Mouse (Mus musculus): ENCODE measurements at regions not wholly inside any gene's neighbourhood (a gene's known extent, or its start where the extent isn't known, plus 50 kb on each side); places are given as distances from the start of the nearest gene placed in this dataset.

DNA sequence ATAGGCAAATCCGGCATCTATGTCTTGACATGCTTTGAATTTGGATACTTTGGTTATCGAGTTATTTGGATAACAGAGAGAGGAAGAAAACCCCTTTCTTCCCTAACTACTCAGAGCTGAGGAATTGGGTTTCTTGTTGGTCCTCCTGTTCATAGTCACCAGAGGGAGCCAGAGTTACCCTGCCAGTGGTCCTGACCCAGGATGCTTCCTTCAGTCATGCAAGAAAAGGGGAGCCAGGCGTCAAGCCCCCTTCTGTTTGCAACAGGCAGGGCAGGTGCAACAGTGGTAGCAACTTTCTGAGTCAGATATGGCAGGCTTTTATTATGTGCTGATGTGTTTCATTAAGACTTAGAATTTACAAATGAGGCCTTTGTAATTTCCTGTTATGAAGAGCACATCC lies 101.4 kb upstream of the B430305J03Rik start:
- peak; percentile 21 to 31 for DNase-seq (ENCODE audit: low spot score in 2 of 2)

DNA sequence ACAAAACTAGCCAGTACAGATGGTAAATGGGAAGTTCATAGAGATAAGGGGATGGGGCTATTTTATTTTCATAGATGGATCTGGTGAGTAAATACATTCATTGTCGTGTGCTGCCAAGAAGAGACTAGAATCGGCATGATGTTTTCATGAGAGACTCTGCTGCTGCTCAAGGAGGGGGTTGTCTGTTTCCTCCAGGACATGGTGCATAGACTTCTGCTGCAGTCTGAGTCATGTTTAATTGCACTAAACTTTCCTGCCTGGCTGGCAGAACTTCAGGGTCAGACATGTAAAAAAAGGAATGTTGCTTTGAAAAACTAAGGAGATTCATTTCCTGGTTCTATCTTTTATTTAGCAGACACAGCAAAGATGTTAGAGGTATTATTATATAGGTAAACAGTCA lies 100.9 kb upstream of the B430305J03Rik start:
- DNase-seq (ENCODE audit: low spot score in 2 of 2): no peak

DNA sequence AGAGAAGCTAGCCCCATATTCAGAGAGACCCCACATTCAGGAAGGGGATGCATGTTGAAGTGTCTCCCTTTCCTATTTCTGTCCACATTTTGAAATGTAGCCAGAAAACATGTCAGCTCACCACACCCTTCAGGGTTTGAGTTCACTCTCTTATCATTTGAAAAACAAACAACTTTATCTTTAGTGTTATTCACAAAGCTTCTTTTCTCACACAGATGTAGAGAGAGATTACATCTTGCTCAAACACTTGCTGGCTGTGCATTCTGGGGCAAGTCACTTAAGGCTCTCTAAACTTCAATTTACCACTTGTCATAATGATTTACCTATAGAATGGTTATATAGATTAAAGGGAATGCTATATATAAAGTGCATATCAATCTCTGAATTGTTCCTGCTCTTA lies 94.3 kb upstream of the B430305J03Rik start:
- no peak for DNase-seq (ENCODE audit: low spot score in 2 of 2)

DNA sequence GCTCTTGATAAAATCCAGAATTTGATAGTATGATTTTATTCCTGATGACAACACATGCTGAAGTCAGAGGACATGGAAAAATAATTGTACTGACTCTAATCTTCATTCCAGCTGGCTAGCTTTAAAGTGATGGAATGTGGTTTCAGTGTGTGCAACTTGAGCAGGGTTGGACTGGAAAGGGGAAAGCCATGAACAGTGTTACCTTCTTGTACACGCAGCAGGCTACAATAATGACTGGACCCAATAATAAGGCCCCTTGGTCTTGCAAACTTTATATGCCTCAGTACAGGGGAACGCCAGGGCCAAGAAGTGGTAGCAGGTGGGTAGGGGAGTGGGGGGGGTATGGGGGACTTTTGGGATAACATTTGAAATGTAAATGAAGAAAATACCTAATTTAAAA lies 90.8 kb upstream of the B430305J03Rik start:
- no peak for DNase-seq (ENCODE audit: low spot score in 2 of 2)

DNA sequence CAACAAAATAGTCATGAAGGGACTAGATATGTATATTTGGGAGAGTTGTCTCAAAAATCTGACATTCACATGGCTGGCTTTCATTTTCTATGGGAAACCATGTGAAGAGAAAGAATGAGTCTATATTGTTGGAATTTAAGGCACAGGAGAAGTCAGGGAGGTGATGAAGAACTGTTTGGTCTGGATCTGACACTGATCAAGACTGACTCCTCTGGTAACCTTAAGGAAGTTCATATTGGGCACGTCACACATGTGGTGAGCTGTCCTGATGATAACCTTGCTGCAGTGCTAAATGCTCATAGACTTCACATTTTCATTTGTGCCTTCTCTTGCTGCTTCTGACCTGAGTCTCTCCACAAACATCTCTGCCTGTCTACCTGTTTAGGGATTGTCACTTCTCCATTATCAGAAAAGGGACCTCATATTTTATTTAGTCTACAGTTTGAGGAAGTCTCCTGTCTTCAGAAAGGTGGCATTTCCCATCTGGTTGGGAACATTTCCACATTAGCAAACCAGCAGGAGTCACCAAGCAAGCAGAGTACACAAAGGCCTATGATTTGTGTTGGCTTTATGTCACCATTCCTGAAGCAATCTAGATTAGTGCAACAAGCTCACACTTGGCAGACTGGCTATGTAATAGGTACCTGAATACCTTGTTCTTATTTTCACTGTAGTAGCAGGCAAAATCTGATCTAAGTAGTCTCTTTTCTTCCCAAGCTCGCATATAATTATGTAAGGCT lies 76.4 kb upstream of the B430305J03Rik start:
- DNase-seq (ENCODE audit: low spot score in 2 of 2): no peak

DNA sequence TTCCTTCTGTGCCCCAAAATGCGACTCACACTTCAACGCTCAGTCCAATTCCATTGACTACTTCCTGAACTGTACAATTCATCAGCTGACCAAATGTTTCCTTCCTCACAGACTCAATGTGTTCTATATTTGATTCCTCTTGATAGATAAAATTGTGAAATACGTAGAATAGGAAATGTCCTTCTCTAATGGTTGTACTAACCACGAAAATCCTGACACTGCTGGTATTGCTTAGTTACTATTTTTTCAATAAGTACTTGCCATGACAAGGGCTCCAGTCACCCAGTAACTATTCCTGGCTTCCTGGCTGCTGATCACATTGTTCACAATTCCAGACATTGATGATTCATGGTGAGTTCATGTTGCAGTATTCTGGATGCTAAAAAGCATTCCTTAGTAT lies 75.7 kb upstream of the B430305J03Rik start:
- DNase-seq (ENCODE audit: low spot score in 2 of 2): no peak

DNA sequence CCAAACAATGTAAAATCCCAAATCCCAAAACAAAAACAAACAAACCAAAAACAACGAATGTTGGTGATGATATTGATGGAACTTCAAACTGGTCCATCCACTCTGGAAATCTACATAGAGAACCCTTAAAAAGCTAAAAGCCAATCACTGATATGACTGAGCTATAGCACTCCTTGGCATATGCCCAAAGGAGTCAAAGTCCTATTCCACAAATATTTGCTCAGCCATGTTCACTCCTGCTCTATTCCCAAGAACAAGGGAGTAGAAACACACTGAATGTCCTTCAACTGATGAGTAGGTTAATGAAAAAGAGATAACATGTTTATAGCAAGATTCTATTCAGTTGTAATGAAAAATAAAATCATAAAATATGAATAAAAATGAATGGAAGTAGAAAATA lies 63.0 kb upstream of the B430305J03Rik start:
- no peak for DNase-seq (ENCODE audit: low spot score in 2 of 2)

DNA sequence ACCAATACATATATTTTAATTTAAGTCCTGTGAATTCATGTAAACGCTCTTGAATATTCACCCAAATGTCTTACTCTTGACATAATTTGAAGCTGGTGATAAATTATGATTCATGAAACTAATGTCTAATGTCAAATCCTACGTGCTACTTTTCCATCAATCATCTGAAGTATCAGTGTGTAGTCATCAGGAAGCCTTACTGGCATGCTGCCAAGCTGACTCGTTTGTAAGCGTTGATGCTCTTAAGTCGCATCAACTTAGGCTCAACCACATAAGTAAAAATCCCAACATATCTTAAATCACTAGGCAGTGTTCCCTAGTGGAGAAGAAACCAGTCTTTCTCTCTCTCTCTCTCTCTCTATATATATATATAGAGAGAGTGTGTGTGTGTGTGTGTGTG lies 58.2 kb upstream of the B430305J03Rik start:
- DNase-seq (ENCODE audit: low spot score in 2 of 2): no peak

DNA sequence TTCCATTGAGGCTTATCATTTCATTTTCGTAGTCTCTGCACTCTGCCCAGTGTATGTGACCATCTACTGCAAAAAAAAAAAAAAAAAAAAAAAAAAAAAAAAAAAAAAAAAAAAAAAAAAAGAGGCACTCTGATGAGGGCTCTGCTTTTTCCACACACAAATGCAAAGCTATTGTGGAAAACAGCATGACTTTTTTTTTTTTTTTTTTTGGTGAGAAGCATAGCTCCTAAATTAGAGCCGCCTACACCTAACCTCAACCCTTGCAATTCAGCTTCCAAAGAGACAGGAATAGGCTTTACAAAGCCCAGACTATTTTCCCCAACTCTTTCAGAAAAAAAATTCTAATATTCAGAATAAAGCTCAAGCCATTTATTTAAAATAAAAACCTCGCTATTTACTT lies 54.0 kb upstream of the B430305J03Rik start:
- no peak for DNase-seq (ENCODE audit: low spot score in 2 of 2)

DNA sequence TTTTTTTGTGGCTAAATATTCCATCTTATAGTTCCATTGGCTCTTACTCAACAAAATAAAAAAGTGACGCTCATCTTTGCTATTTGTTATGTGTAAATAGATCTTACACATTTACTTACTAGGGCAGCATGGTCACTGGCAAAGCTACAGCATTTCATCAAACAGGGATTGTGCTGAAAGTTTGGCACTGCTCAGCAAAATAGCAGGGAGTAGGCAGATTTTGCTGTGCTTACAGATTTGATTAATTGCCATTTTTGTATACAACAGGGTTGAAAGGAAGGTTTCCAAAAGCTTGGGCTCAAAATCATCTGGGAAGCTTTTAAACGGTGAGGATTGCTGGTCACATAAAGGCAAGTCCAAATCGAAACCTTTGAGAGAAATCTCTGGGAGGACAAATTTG lies 52.3 kb upstream of the B430305J03Rik start:
- no peak for DNase-seq (ENCODE audit: low spot score in 2 of 2)

Measured in natural killer cell, adult 2 months (primary cell).